Mouse (Mus musculus) CH12F3 (cell line): ENCODE data around the gene Oaz1.

Experiments used
- in situ Hi-C: fragments of 300-500 bp; cut with MboI; formaldehyde crosslinking; loops from 2 replicates; pipeline ENCODE4 v1.14.3; 2020; ENCODE audit warnings: low sequenced_read_pairs

The Oaz1 gene

DNA sequence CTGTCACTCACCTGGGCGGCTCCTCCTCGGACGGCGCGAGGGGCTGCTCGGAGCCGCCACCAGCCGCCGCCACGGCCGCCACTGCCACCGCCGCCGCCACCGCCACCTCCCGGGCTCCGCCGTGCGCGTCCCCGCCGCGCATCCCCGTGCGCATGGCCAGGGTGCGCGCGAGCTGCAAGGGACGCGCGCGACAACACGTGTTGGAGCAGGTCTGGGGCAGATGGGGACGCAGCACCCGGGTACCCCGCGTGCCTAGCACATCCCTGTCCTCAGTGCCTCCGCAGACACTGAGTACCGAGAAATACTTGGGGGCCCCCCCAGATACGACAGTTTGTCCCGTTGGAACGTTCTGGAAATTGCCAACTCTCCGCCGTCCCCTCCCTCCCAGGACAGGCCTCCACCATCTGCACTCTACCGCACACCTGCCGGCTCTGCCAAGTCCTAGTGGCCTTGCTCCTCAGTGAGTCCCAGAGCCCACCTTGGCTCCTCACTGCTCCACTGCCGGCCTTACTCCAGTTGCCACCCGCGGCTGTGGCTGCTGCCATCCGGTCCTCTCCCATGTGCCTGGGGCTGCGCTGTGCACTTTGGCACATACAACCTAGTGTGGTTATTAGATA, 17.6 kb downstream of the Oaz1 start, which contains the start of gene Lingo3:
Gene Lingo3 (minus strand): TSS at position 109 of the 617 bp plus-strand sequence.
- in situ Hi-C loops, result no loop called here

- in situ Hi-C loops, result no loop called here
These were observed 18.7 kb downstream of the Oaz1 start for GRCm38 (mm10) chr10:80845055-80845693.

DNA sequence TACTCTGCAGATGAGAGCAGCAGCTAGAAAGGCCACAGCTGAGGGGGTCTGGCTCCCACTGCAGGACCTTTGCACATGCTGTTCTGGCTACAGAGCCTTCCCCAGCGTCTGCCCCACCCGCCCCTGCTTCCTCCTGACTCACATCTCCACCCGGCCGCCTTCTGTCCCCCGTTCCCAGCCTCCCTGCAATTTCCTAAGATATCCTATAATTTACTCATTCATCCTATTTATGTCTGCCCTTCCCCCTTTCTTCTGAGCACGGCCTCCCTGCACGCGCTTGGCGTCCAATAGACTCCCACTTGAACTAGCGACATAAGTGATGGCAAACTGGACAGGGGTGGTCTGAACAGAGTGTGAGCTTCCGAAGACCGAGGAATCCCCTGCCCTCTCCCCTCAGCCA, 19.3 kb downstream of the Oaz1 start:
- in situ Hi-C loops, result no loop called here

- in situ Hi-C loops, result no loop called here
These were observed 22.1 kb downstream of the Oaz1 start for GRCm38 (mm10) chr10:80848571-80848970.

- in situ Hi-C loops, result no loop called here
These were observed 28.7 kb downstream of the Oaz1 start, which contains the start of the genes Lsm7 and Sppl2b for GRCm38 (mm10) chr10:80854913-80855748. Gene Lsm7, minus strand, starts transcription at chr10:80855209. Gene Sppl2b, plus strand, starts transcription at chr10:80855275.

GRCm38 (mm10) chr10:80855749-80856073, 29.3 kb downstream of the Oaz1 start:
- in situ Hi-C loops, result no loop called here

- in situ Hi-C loops, result no loop called here
These were observed 29.8 kb downstream of the Oaz1 start for GRCm38 (mm10) chr10:80856267-80856666.

GRCm38 (mm10) chr10:80856908-80857307, 30.5 kb downstream of the Oaz1 start:
- in situ Hi-C loops, result no loop called here

DNA sequence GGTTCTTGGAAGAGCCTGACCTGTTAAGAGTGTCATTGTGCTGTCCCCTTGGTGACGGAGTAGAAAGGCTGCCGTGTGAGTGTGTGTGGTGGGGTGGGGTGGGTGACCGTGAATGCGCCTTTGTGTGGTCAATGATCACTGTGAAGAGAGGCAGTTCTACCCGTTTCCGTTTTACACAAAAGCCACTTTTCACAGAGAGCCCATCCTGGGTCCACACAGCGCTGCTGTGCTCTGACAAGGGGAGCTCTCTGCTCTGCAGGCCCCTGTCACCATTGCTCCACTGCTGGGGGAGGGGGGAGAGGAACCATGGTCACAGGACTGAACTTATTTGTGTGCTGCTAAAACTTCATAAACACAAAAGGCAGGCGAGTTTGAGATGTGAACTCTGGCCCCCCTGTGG, 30.9 kb downstream of the Oaz1 start:
- in situ Hi-C loops, result no loop called here

DNA sequence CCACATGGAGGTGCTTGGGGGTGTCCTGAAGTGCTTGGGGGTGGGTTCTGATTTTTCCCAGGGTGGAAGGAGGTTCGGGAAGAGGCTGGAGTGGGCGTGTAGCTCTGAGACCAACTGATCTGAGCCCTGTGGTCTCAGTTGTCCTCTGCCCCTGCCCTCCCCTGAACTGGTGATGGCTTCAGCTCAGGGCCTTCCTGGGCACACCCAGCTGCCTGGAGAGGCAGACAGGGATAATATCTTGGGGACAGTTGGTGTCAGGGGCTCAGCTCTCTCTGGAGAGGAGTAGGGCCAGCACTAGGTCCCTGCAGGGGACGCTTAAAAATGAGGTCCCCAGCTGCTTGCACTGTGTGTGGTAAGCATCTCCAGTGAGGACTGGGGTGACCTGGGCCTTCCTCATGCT, 31.4 kb downstream of the Oaz1 start:
- in situ Hi-C loops, result no loop called here

GRCm38 (mm10) chr10:80858350-80858935, 32.0 kb downstream of the Oaz1 start:
- in situ Hi-C loops, result no loop called here

GRCm38 (mm10) chr10:80862305-80862704, 35.8 kb downstream of the Oaz1 start:
- in situ Hi-C loops, result no loop called here

DNA sequence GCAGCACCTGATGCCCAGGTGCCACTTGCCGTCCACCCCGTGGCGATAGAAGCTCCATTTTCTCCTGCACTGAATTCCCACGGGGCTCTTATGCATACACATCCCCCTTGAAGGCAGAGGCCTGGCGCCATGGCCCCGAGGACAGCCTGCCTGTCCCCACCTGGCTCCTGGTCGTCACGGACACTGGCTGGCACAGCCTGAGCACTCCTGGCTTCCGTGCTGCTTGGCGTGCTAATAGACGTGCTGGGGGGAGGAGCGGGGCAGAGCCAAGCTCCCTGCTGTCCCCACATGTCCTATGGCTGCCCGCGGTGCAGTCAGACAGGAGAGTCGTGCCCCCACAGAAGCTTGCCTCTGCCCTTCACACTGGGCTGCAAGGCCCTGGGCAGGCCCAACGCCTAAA, 38.0 kb downstream of the Oaz1 start:
- in situ Hi-C loops, result no loop called here

- in situ Hi-C loops, result no loop called here
These were observed 44.5 kb downstream of the Oaz1 start for GRCm38 (mm10) chr10:80870993-80871392.

DNA sequence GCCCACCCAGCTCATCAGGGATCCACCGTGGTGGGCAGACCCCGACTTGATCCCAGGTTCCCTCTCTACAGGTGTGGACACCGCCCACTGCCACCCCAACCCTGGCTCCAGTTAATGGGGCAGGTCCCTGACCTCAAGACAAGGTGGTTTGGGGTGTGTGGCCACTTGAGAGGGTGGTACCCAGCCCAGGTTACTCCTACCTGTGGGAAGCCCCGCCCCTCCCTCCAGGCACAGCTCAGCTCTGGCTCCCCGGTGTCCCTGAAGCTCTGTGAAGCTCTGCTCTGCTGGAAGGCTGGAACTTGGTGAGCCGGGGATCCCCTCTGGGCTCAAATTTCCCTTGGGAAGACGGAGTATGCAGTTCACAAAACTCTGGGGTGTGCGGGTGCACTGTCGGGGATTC, 45.1 kb downstream of the Oaz1 start, which contains the start of gene Tmprss9:
Gene Tmprss9 (plus strand): TSS at position 268 of the 400 bp plus-strand sequence.
- in situ Hi-C loops, result no loop called here

GRCm38 (mm10) chr10:80874035-80874434, 47.6 kb downstream of the Oaz1 start:
- in situ Hi-C loops, result no loop called here

- in situ Hi-C loops, result loop anchor here (5.0 kb wide), 1 partner anchor 116 kb away; no protein-coding TSS in a partner anchor
These were observed 49.6 kb downstream of the Oaz1 start for GRCm38 (mm10) chr10:80876028-80876427.

GRCm38 (mm10) chr10:80876594-80876993, 50.1 kb downstream of the Oaz1 start:
- in situ Hi-C loops, result loop anchor here (5.0 kb wide), 1 partner anchor 116 kb away; no protein-coding TSS in a partner anchor
